Mouse (Mus musculus) brain, embryonic 14.5 days (tissue): ENCODE data around the gene Dnajc10.

Source experiments
- CTCF ChIP-seq: fragments of 200-500 bp; IDR thresholded peaks from 2 replicates; pipeline ENCODE4 v1.5.1; 2012; ENCODE audit warnings: inconsistent platforms, mild to moderate bottlenecking, moderate library complexity, borderline replicate concordance; ENCODE audit not compliant: insufficient read depth, insufficient read length; ENCODE audit errors: extremely low read depth
- POLR2A ChIP-seq: fragments of 200-500 bp; IDR thresholded peaks from 2 replicates; pipeline ENCODE4 v1.6.1; 2012; ENCODE audit warnings: mild to moderate bottlenecking, inconsistent platforms, borderline replicate concordance; ENCODE audit not compliant: poor library complexity, insufficient read depth, insufficient read length, severe bottlenecking; ENCODE audit errors: extremely low read depth

- TF ChIP-seq CTCF (no peak), POLR2A (no peak)
Measured at GRCm38 (mm10) chr2:80388341-80388740, 73.1 kb downstream of the Dnajc10 start.
